In the genomic region with DNA sequence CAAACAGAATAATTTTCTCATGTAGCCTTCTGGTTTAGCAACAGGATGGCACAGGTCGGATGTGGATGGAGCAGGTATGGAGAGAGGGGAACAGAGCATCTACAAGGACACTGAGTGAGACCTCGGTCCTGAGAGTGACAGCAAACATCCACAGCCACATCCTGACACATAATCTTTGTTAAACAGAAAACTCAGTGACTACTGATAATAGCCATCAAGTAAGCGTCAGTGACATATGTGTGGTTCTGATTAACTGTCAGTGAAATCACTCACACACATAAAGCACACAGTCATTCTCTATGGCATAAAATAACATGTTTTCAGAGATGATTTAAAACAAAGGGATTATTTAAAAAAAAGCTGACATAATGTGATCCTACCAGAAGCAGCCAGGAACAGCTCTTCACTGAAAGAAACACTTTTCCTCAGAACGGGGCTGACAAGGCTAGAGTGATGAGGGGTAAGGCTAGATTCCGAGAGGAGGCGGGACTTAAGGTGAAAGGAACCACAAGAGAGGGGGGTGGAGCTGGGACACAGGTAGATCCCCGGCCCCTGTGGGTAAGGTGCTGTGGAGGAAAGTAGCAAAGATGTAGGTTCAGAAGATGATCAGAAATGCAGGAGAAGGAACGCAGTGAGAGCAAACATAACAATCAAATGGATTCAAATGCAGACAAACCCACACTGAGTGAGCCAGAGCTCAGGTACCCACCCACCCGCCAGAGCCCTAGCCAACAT, we compare ENCODE assay signal across 11 mouse cellular contexts. TPM values are rescaled to one million over a fixed set of nuclear protein-coding genes. Genes with fewer than 3 reads are reported as not detected.
DNase-seq lines count a peak whose midpoint lies in the region; ATAC-seq and TF ChIP-seq lines count a peak whose summit lies in the region.
"Had no signal": no experiment of that assay in that cellular context is flagged by ENCODE, and none has a peak within 500 bp of the region (broad histone marks: within the 10 kb centered on the region; RNA-seq: fewer than 3 reads in every experiment).

No protein-coding gene starts in this region.

- no peaks in the 10 kb centered on the region for H3K27me3 ChIP-seq in lung, embryonic 16.5 days (ENCODE audit: control insufficient read depth, insufficient read depth, low read depth, low read length)
- no peaks in the 10 kb centered on the region for H3K27me3 ChIP-seq in MEL (ENCODE audit: control insufficient read depth in 1 of 2, insufficient read depth in 2 of 2, low read length in 2 of 2)
- no peaks in the 10 kb centered on the region for H3K27me3 ChIP-seq in erythroblast, embryonic 14.5 days (ENCODE audit: control insufficient read depth)
- H3K27me3 ChIP-seq in cerebellum, adult 2 months (ENCODE audit: control insufficient read depth, insufficient read depth, low read length) = no peaks in the 10 kb centered on the region
- H3K27me3 ChIP-seq: neural tube, embryonic 12.5 days had no signal

- no peak overlapping the region for H3K4me2 ChIP-seq in lung, embryonic 16.5 days (ENCODE audit: low read depth, low read length)
- H3K4me2 ChIP-seq: neural tube, embryonic 12.5 days had no signal

- peaks cover 1% of the 10 kb centered on the region; the same call in 1 of the 2 replicates for H3K79me2 ChIP-seq in MEL (ENCODE audit: control insufficient read depth, insufficient read depth, low read length, poor library complexity)

- H3K36me3 ChIP-seq in lung, embryonic 16.5 days (ENCODE audit: control insufficient read depth, insufficient read depth, low read length) = no peaks in the 10 kb centered on the region
- peaks cover 16 to 52% of the 10 kb centered on the region in 2 experiments for H3K36me3 ChIP-seq in MEL (ENCODE audit: control insufficient read depth in 1 of 2, insufficient read depth in 2 of 2, low read length in 2 of 2)
- peaks cover 65% of the 10 kb centered on the region for H3K36me3 ChIP-seq in erythroblast, embryonic 14.5 days (ENCODE audit: control insufficient read depth)

- TF ChIP-seq CTCF in MEL (IDR thresholded peaks at IDR 0.05 in 2 of 3, conservative IDR thresholded peaks at IDR 0.05 in 1 of 3; ENCODE audit: control insufficient read depth in 1 of 3, insufficient read depth in 1 of 3, low read depth in 2 of 3, low read length in 3 of 3, poor library complexity in 1 of 3, severe bottlenecking in 1 of 3) = no peak
- no peak for TF ChIP-seq CTCF in cerebellum, adult 2 months (IDR thresholded peaks at IDR 0.05; ENCODE audit: borderline replicate concordance, insufficient read depth, low read depth, low read length)

- no peak for TF ChIP-seq RAD21 in MEL (IDR thresholded peaks at IDR 0.05; ENCODE audit: low read depth, low read length)

- peaks cover 10% of the 10 kb centered on the region for H3K4me1 ChIP-seq in lung, embryonic 16.5 days (replicated peaks; ENCODE audit: control insufficient read depth, insufficient read depth, low read length)
- H3K4me1 ChIP-seq in MEL (ENCODE audit: control insufficient read depth in 1 of 2, insufficient read depth in 2 of 2, low read length in 2 of 2) = peaks cover 20 to 48% of the 10 kb centered on the region in 2 experiments
- H3K4me1 ChIP-seq in erythroblast, embryonic 14.5 days (ENCODE audit: control insufficient read depth) = peaks cover 70% of the 10 kb centered on the region
- H3K4me1 ChIP-seq in cerebellum, adult 2 months (ENCODE audit: control insufficient read depth, insufficient read depth, low read length) = no peaks in the 10 kb centered on the region
- H3K4me1 ChIP-seq: neural tube, embryonic 12.5 days had no signal

- no peak for TF ChIP-seq POLR2A in MEL (IDR thresholded peaks at IDR 0.05; ENCODE audit: control insufficient read depth in 1 of 2, insufficient read depth in 1 of 2, low read depth in 1 of 2, low read length in 2 of 2, poor library complexity in 1 of 2)
- no peak for TF ChIP-seq POLR2A in cerebellum, adult 2 months (IDR thresholded peaks at IDR 0.05; ENCODE audit: borderline replicate concordance, insufficient read depth, low read length)

- no peak overlapping the region for H3K9ac ChIP-seq in lung, embryonic 16.5 days (ENCODE audit: low read length)
- 0 out of 2 replicates have a peak overlapping the region, but pooled peaks have one; percentile 14 for H3K9ac ChIP-seq in MEL (ENCODE audit: control insufficient read depth, low read depth, low read length, poor library complexity, severe bottlenecking)
- H3K9ac ChIP-seq: neural tube, embryonic 12.5 days had no signal

- no peak overlapping the region for H3K4me3 ChIP-seq in lung, embryonic 16.5 days (ENCODE audit: low read length)
- no peak overlapping the region for H3K4me3 ChIP-seq in MEL (ENCODE audit: control insufficient read depth in 1 of 2, insufficient read depth in 1 of 2, low read depth in 2 of 2, low read length in 2 of 2)
- H3K4me3 ChIP-seq in erythroblast, embryonic 14.5 days (replicated peaks) = peak overlapping the region; percentile 59
- no peak overlapping the region for H3K4me3 ChIP-seq in cerebellum, adult 2 months (replicated peaks; ENCODE audit: insufficient read depth, low read depth, low read length)
- H3K4me3 ChIP-seq: neural tube, embryonic 12.5 days had no signal

- WGBS in lung, embryonic 16.5 days = 33% methylated on average over 9 of the region's 9 CpGs
- 85% methylated on average over 9 of the region's 9 CpGs for WGBS in cerebellum, adult 2 months

- no peaks in the 10 kb centered on the region for H3K9me3 ChIP-seq in lung, embryonic 16.5 days (ENCODE audit: control insufficient read depth, low read length)
- no peaks in the 10 kb centered on the region for H3K9me3 ChIP-seq in MEL (replicated peaks; ENCODE audit: insufficient read depth, low read length)
- no peaks in the 10 kb centered on the region for H3K9me3 ChIP-seq in erythroblast, embryonic 14.5 days (ENCODE audit: control insufficient read depth, low read length)
- H3K9me3 ChIP-seq: neural tube, embryonic 12.5 days had no signal

- no peak for DNase-seq in lung, postnatal 10 days
- DNase-seq in MEL (ENCODE audit: low read depth, low spot score) = peak; percentile 73
- DNase-seq in cerebellum, adult 9-11 months = no peak
- DNase-seq in gastrocnemius, postnatal 10 days = no peak
- DNase-seq in cerebellum, adult 2 months = no peak
- DNase-seq: right cerebral cortex, postnatal 25 days had no signal

- H3K27ac ChIP-seq in lung, embryonic 16.5 days (ENCODE audit: low read length) = no peak overlapping the region
- H3K27ac ChIP-seq in MEL (ENCODE audit: control insufficient read depth, low read depth, low read length) = peak overlapping the region; percentile 73
- no peak overlapping the region for H3K27ac ChIP-seq in cerebellum, adult 2 months (ENCODE audit: insufficient read depth, low read length)
- H3K27ac ChIP-seq: hindbrain, postnatal 0 days; neural tube, embryonic 12.5 days had no signal

- peak; percentile 97 to 99 for TF ChIP-seq EP300 in MEL (IDR thresholded peaks at IDR 0.05; ENCODE audit: low read depth in 1 of 2, low read length in 2 of 2)

- ATAC-seq in lung, embryonic 16.5 days (ENCODE audit: low read depth) = peak; percentile 36
- ATAC-seq in megakaryocyte progenitor cell, adult 5-6 weeks (replicated peaks; ENCODE audit: poor library complexity) = peak; percentile 72
- ATAC-seq: hindbrain, postnatal 0 days had no signal

TF ChIP-seq in MEL, 35 proteins besides CTCF, POLR2A, EP300 and RAD21 (continues in another document):
- 0 out of 2 replicates have a peak, but pooled peaks have one; percentile 16 for TF ChIP-seq HCFC1 (IDR thresholded peaks at IDR 0.05; ENCODE audit: low read depth, low read length)
- TF ChIP-seq USF1 (IDR thresholded peaks at IDR 0.05; ENCODE audit: low read depth, low read length) = no peak
- no peak for TF ChIP-seq MAZ (IDR thresholded peaks at IDR 0.05; ENCODE audit: low read depth, low read length)
- peak; percentile 72 for TF ChIP-seq POLR2AphosphoS2 (IDR thresholded peaks at IDR 0.05; ENCODE audit: low read length)
- peak; percentile 98 for TF ChIP-seq RCOR1 (IDR thresholded peaks at IDR 0.05; ENCODE audit: low read depth, low read length)
- no peak for TF ChIP-seq POLR2AphosphoS5 (IDR thresholded peaks at IDR 0.05; ENCODE audit: borderline replicate concordance, low read depth, low read length)
- peak; percentile 99 for TF ChIP-seq TCF12 (IDR thresholded peaks at IDR 0.05; ENCODE audit: low read depth, low read length)
- peak; percentile 90 for TF ChIP-seq SIN3A (IDR thresholded peaks at IDR 0.05; ENCODE audit: low read length)
- TF ChIP-seq SMC3 (IDR thresholded peaks at IDR 0.05; ENCODE audit: low read depth, low read length) = no peak
- peak; percentile 64; the same call in 1 of the 2 replicates for TF ChIP-seq MYB (IDR thresholded peaks at IDR 0.05; ENCODE audit: low read depth, low read length)
- peak; percentile 32; the same call in 1 of the 2 replicates for TF ChIP-seq KAT2A (conservative IDR thresholded peaks at IDR 0.05; ENCODE audit: low read depth, low read length)
- peak; percentile 67 for TF ChIP-seq BHLHE40 (IDR thresholded peaks at IDR 0.05; ENCODE audit: borderline replicate concordance, low read depth, low read length)
- TF ChIP-seq ZNF384 (IDR thresholded peaks at IDR 0.05; ENCODE audit: low read depth, low read length) = peak; percentile 72
- TF ChIP-seq GATA1 (IDR thresholded peaks at IDR 0.05; ENCODE audit: low read depth, low read length) = peak; percentile 97
- TF ChIP-seq MAFK (IDR thresholded peaks at IDR 0.05; ENCODE audit: borderline replicate concordance, low read depth, low read length) = peak; percentile 77
- TF ChIP-seq E2F4 (IDR thresholded peaks at IDR 0.05; ENCODE audit: borderline replicate concordance, low read depth, low read length) = no peak
- TF ChIP-seq MAX (IDR thresholded peaks at IDR 0.05; ENCODE audit: low read length) = peak; percentile 35; the same call in 1 of the 2 replicates
- peak; percentile 62; the same call in 1 of the 2 replicates for TF ChIP-seq MYC (IDR thresholded peaks at IDR 0.05; ENCODE audit: low read depth, low read length)
- peak; percentile 95 for TF ChIP-seq TAL1 (IDR thresholded peaks at IDR 0.05; ENCODE audit: low read length)
- TF ChIP-seq NELFE (IDR thresholded peaks at IDR 0.05; ENCODE audit: low read depth, low read length) = no peak; the same call in 1 of the 2 replicates
- TF ChIP-seq USF2 (IDR thresholded peaks at IDR 0.05; ENCODE audit: borderline replicate concordance in 1 of 2, insufficient read depth in 1 of 2, low read depth in 1 of 2, low read length in 2 of 2) = no peak

RNA-seq across cellular contexts. Expression of a gene that starts 31.6 kb away (rescaled TPM):
- polyA plus RNA-seq in lung, embryonic 16.5 days (2015; fragmentation: Nextera tagmentation; extraction: Ambion mirVana) = 26.7 and 27.0 TPM in 2 replicates
- 16.2 and 19.8 TPM in 2 replicates for total RNA-seq in MEL (2012; rRNA removed)
- 10 to 100 TPM; 30.5 to 47.6 TPM for polyA plus RNA-seq in MEL (2012; ENCODE audit: insufficient read depth in 1 of 2, insufficient read length in 2 of 2, low read depth in 1 of 2, low replicate concordance in 2 of 2, missing spikeins in 1 of 2)
- polyA plus RNA-seq in erythroblast, embryonic 14.5 days (2012) = 3.7 and 4.5 TPM in 2 replicates
- 60.7 and 65.3 TPM in 2 replicates for total RNA-seq in megakaryocyte progenitor cell, adult 5-6 weeks (2015)
- 38.1 and 56.2 TPM in 2 replicates for total RNA-seq in megakaryocyte progenitor cell, adult 5-6 weeks (2017)
- 10 to 100 TPM; 16.6 to 20.8 TPM for total RNA-seq in gastrocnemius, postnatal 10 days (2021)
- polyA plus RNA-seq in cerebellum, adult 2 months (2012; rRNA removed) = 84.7 and 91.7 TPM in 2 replicates
